Mouse (Mus musculus) layer of hippocampus, adult 11-12 months (tissue): ENCODE results near the gene Snx30.

Experiments used
- DNase-seq: peaks from one replicate; pipeline ENCODE4 v3.0.0; 2022; ENCODE audit warnings: low spot score

Gene Snx30

GRCm38 (mm10) chr4:59870859-59871591, 65.4 kb downstream of the Snx30 start:
- peak; percentile 92 for DNase-seq

DNA sequence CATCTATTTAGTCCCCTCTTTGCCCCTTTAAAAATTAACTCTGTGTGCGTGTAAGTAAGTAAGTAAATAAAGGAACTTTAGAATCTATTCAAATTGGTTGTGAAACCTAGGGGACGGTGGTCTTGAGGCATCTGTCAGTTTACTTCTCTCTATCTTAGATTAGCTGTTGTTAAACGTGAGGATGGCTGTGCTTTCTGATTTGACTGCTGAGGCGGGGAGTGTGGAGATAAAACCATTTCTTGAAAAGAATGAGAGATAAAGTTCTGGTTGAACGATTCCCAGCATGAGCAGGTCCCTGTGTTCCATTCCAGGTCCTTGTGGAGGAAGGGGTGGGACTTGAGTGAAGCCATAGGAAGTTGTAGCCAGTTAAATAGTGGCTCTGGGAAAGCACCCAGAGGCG, 67.6 kb downstream of the Snx30 start:
- DNase-seq: no peak

- no peak for DNase-seq
Observed at GRCm38 (mm10) chr4:59873830-59874229, 68.2 kb downstream of the Snx30 start.

- DNase-seq: no peak
Observed at GRCm38 (mm10) chr4:59876570-59876969, 70.9 kb downstream of the Snx30 start.

GRCm38 (mm10) chr4:59877025-59877424, 71.4 kb downstream of the Snx30 start:
- no peak for DNase-seq

GRCm38 (mm10) chr4:59878595-59878994, 73.0 kb downstream of the Snx30 start:
- DNase-seq: no peak

DNA sequence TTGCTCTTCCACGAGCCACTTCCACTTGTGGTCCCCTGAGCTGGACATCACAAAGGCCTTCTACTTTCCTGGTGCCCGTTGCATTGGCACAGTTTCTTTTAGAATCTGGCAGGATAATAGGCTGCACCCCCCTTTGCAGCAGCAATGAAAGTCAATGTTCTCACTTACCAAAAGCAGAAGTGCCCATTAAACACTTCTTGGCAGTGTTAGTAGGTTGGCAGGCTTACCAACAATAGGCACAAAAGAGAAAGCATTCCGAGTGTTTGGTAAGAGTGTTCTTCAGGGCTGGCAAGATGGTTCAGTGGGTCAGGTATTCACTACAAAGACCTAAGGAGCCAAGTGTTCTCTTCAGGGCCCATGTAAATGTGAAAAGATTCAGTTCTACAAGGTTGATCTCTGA, 73.8 kb downstream of the Snx30 start:
- no peak for DNase-seq

DNA sequence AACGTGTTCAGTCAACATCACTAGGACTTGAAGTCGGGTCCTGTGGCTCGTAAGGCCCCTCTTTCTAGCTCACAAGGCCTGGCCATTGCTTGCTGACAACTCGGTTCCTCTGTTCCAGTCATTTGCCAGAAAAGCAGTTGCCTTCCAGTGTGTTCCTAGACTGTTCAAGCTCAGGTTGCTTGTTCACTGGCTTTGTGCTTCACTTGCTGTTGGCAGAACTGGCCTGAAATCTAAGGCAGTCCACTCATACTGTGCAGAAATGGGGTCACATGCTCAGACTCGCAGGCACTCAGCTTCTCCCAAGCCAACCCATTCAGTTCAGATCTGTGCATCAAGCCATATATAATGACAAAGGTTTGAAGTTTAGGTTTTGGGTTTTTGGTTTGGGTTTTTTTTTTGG, 75.1 kb downstream of the Snx30 start:
- no peak for DNase-seq

DNA sequence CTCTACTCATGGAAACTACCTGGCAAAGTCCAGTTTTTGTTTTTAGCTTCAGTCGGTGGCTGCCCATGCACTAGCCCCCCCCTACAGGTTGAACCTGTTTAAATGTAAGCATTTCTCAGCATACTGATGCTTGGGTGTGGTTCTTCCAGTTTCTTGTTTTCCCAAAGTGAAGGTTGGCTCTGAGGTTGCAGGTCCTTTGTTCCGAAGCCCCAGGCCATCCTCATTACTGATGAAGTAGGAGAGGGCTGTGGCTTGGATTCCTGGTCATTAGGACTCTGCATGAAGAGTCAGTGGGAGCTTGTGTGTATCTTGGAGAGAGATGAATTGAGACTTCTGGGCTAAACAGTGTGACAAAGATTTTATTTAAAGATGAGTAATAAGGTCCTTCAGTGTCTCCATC, 75.6 kb downstream of the Snx30 start:
- no peak for DNase-seq

DNA sequence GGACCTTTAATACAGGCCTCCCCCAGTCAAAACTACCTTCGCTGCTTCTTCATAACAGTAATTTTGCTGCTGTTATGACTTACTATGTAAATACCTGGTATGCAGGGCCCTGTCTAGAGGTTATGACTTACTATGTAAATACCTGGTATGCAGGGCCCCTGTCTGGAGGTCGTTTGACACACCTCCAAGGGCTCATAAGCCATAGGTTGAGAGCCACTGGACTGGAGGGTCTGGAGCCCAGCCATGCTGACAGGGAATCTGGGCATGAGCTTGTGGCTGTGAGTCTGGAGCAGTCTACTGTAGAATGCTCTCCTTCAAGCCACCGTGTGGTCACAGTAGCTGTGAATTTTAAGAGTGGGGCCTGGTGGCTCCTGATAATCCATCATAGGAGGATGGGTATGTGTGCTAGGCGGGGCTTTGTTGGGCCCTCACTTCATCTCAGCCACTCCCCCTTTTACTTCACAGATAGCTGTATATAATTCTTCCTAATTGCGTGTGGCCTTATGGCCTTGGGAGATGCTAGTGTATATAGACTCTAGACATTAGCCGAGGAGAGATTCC, 78.6 kb downstream of the Snx30 start:
- no peak for DNase-seq

DNA sequence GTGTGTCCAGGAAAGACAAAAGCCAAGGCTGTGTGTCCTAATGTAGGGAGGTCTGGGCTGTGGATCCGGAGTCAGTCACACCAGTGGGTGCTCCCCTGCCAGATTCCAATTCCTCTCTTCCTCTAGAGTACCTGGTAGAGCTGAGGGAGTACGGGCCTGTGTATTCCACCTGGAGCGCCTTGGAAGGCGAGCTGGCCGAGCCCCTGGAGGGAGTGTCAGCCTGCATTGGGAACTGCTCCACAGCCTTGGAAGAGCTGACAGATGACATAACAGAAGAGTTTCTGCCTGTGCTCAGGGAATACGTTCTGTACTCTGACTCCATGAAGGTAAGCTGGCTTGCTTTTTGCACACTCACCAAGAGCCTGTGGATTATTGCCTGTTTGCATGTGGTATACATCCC, 80.6 kb downstream of the Snx30 start:
- no peak for DNase-seq

DNA sequence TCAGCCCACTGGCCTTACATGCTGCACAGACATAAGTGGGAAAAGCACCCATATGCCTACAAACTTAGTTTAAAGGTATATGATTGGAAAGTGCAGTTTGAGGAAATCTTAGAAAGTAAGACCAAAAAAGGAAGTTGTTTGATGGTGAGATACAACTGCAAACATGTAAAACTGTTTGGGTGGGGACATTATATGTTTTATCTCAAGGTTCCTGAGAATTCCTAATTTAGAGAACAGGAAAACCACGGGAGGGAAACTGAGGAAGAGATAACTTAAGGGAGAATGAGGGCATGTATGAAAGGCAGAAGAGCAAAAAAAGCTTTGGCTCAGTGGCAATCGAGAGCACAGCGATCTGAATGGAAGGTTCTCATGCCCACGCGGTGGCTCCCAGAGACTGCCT, 81.4 kb downstream of the Snx30 start:
- DNase-seq: no peak

DNA sequence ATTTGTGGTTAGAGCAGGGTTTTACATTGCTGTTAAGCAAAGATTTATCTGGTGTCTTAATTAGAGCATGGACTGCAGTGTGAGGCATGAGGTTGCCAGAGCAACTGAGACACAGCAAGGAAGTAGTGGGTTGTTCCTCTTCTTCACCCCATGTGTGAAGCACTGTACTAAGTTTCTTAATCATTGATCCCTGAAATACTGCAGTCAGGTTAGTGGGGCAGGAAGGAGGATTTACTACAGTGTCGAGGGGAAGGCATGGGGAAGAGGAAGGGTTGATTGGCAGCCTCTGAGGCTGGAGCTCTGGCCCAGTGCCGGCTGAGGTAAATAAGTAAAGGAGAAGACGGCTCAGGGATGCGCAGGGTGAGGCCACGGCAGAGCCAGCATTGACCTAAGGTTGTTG, 82.4 kb downstream of the Snx30 start:
- no peak for DNase-seq

DNA sequence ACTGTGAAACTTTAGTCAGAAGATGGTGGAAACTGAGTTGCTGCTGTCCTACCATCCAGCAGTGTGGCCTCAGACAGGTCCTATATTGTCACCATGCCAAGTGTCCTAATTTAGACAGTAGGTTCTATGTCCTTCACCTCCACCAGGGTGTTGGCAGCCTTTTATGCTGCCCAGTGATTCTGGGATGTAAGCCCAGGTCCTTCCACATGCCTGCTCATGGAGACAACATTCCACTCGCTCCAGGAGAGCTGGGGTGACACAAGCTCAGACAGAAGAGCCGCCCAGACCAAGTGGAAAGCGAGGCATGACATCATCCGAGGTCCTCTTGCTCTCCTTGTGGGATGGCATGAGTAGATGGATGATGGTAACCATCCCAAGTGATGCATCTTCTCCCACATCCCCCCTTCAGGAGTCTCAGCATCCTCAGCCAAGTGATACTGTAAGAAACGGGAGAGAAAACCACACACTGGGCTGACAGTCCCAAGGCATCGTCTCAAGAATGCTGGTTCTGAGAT, 84.5 kb downstream of the Snx30 start:
- DNase-seq: no peak

- DNase-seq: no peak
Observed at GRCm38 (mm10) chr4:59891723-59892416, 86.2 kb downstream of the Snx30 start.

DNA sequence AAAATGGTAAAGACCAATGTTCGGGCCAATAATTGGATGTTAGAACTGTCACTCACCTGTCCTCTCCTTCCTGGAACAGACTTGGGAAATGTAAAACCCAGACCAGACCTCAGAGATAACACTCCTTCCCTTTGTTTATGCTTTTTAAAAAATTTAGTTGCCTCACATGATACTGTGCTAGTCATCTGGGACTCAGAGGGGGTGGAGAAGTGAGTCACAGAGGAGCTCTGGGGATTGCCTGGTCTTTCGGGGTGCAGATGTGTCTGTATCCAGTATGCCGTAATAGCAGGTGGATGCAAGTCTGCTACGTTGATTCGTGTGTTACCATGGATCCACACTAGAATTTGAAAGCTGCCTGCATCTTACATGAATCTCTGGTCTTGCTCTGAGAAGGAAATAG, 87.1 kb downstream of the Snx30 start:
- DNase-seq: no peak

DNA sequence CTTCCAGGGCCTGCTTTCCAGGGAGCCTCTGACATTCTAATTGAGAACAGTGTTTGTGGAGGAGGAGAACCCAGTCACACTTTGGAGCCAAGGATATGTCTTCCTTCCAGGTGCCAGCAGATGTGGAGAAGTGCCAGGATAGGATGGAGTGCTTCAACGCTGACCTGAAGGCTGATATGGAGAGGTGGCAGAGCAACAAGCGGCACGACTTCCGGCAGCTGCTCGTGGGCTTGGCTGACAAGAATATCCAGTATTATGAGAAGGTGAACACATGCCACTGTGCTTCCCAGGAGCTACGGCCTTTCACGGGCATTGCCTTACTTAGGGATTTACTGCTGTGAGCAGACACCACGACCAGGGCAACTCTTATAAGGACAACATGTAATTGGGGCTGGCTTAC, 88.8 kb downstream of the Snx30 start:
- DNase-seq: no peak

DNA sequence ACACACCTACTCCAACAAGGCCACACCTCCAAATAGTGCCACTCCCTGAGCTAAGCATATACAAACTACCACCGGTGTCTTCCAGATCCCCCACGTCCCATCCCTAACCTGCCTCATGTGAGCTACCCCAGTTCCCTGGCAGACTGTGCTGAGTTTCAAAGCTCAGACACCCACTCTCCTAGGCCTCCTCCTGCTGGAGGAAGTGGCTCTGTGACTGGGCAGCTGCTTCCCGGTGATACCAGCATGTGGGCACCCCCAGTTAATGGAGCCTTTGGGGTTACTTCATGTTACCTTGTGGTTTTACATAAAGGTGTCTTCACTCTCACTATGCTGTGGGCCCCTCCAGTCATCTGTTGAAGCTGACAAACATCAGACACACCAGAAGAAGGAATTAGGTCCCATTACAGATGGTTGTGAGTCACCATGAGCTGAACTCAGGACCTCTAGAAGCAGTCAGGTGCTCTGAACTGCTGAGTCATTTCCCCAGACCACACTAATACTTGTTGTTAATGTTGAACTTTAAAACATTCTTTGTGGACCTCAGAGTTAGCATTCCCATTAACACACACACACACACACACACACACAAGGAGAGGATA, 89.4 kb downstream of the Snx30 start:
- no peak for DNase-seq

DNA sequence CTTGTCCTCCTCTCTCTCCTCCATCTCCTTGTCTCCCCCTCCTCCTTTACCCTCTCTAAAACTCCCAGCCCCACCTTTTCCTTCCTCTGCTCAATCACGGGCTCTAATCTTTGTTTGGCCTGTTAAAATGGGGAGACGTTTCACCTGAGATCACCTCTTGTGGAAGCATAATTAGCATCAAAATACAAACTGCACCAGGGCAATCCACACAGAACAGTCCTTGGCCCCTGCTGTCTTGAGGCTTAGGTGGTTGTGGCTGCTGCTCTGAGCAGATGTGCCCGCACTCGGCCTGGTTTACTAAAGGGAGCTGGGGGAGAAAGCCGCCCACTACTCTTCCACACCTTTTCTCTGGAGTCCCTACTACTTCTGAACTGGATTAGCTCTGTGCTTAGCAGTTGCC, 90.4 kb downstream of the Snx30 start:
- no peak for DNase-seq

DNA sequence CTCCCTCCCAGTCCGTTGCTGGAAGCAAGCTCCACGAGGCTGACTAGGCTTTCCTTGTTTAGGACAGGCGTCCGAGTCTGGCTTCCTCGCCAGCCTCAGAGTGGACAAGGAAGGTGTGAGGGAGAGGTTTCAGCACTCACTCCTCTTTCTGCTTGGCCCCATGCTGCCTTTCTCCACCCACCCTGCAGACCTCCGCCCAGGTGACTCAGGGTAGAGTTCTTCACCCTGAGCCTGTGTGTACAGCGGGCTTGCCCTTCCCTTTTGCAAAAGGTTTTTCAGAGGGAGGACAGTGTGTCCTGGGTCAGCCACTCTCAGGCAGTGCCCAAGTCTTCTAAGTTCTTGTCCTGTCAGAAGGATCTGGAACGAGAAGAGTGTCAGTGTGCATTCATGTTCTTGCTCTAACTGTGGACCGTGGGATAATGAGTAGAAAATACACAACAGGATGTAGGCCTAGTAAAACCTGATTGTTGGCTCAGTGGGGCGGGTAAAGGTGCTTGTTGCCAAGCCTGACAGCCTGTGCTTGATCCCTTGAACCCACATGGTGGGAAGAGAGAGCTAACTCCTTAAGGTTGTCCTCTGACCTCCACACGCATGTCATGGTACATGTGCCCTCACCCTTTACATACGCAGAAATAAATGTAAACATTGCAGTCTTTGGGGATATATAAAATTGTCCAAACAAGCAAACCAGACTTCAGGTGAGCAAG, 92.3 kb downstream of the Snx30 start:
- DNase-seq: no peak

- no peak for DNase-seq
Observed at GRCm38 (mm10) chr4:59898521-59898919, 92.9 kb downstream of the Snx30 start.

DNA sequence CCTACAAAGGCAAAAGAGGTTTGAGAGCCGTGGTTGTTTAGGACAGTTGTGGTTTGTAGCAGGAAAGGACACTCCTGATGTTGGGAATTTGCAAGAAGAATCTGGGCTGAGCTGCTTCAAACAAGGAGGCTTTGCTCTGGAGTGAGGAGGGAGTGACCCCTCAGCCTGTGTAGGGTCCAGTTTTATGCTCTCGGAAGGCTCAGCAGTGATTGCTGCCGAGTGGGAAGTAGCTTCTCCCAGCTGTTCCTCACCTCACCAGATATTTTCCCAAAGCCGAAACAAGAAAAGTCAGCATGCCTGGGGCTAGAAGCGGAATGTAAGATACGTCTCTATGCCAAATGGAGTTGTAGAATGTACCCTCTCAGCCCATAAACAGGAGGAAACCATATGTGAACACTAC, 96.2 kb downstream of the Snx30 start:
- no peak for DNase-seq
